Mouse (Mus musculus) hindbrain, embryonic 12.5 days (tissue): ENCODE results near the gene Sf3a3. TPM values are rescaled to one million over a fixed set of nuclear protein-coding genes. Genes with fewer than 3 reads are reported as not detected.
"Not testable (repeated sequence)": the region's sequence is repeated elsewhere in the genome, so short reads cannot be mapped to it uniquely, and the experiment has no call there.

Experiments used
- ATAC-seq: fragments of 200-750 bp; cut with Nextera tagmentation; 2 replicates; pipeline ENCODE4 v1.8.0; 2017; ENCODE audit warnings: moderate TSS enrichment; ENCODE audit not compliant: low FRiP score
- H3K27ac ChIP-seq: fragments of 300-500 bp; sonication (generic); 2 replicates; pipeline ENCODE4 v1.5.1; 2016; ENCODE audit warnings: mild to moderate bottlenecking
- H3K27me3 ChIP-seq: fragments of 300-500 bp; sonication (generic); 2 replicates; pipeline ENCODE4 v1.6.1; 2016; ENCODE audit warnings: mild to moderate bottlenecking
- H3K36me3 ChIP-seq: fragments of 300-500 bp; sonication (generic); 2 replicates; pipeline ENCODE4 v1.6.1; 2016; ENCODE audit warnings: mild to moderate bottlenecking
- H3K4me1 ChIP-seq: fragments of 300-500 bp; sonication (generic); 2 replicates; pipeline ENCODE4 v1.6.1; 2016
- H3K4me2 ChIP-seq: fragments of 300-500 bp; sonication (generic); replicated peaks from 2 replicates; pipeline ENCODE4 v1.6.1; 2016; ENCODE audit warnings: mild to moderate bottlenecking
- H3K4me3 ChIP-seq: fragments of 300-500 bp; sonication (generic); 2 replicates; pipeline ENCODE4 v1.5.1; 2016; ENCODE audit warnings: mild to moderate bottlenecking
- H3K9ac ChIP-seq: fragments of 300-500 bp; sonication (generic); 2 replicates; pipeline ENCODE4 v1.6.1; 2016; ENCODE audit warnings: mild to moderate bottlenecking, moderate library complexity
- H3K9me3 ChIP-seq: fragments of 300-500 bp; sonication (generic); replicated peaks from 2 replicates; pipeline ENCODE4 v1.6.1; 2016; ENCODE audit warnings: mild to moderate bottlenecking
- WGBS: fragments of 180-500 bp; shearing (Covaris S2); methylation state at CpG from one replicate; pipeline ENCODE4 v1.1.7; 2016; 5-methylcytosine and 5-hydroxymethylcytosine counted together
- polyA plus RNA-seq: library from polyadenylated mRNA; unstranded; fragments of >200 nt; fragmentation: Nextera tagmentation; extraction: Ambion mirVana; gene quantifications from 2 replicates; pipeline ENCODE4 v1.2.1, GENCODE M21; 2016

Sf3a3 gene
- polyA plus RNA-seq, 1 experiment from 2014 or later = 164 TPM

DNA sequence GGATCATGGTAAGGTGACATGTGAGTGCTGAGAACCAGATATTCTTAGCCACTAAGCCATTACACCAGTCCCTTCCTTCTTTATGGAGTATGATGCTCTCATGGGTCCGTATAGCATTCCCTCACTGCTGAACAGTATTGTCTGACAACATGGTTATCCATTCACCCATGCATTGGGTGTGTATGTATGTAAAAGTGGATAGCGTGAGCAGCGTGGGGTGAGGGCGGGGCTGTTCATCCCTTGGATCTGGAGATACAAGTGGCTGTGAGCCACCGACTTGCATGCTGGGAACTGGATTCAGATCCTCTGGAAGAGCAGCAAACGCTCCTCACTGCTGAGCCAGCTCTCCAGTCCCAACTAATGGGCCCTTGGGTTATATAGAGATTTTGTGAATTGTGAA is 2.0 kb upstream of the Sf3a3 start:
- Histone ChIP-seq H3K4me1 (peaks cover 36% of the 10 kb centered on the region), H3K9ac (no peak overlapping the region), H3K9me3 (no peaks in the 10 kb centered on the region), H3K27me3 (peaks cover 18% of the 10 kb centered on the region), H3K4me3 (no peak overlapping the region), H3K27ac (no peak overlapping the region), H3K36me3 (peaks cover 14% of the 10 kb centered on the region), H3K4me2 (no peak overlapping the region)
- WGBS = 88% methylated on average over 6 of the region's 6 CpGs
- ATAC-seq = no peak

DNA sequence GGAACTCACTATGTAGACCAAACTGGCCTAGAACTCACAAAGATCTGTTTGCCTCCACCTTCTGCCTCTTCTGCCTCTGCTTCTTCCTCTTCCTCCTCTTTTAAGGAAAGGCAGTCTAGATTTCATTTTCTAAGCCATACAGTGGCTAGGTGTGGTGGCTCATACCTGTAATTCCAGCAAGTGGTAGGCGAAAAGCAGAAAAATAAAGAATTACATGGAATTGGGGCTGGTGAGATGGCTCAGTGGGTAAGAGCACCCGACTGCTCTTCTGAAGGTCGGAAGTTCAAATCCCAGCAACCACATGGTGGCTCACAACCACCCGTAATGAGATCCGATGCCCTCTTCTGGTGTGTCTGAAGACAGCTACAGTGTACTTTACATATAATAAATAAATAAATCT is 726 bp upstream of the Sf3a3 start:
- not testable (repeated sequence) for ATAC-seq, H3K4me2 ChIP-seq, H3K9ac ChIP-seq, H3K4me3 ChIP-seq, H3K27ac ChIP-seq, H3K9me3 ChIP-seq
- Histone ChIP-seq H3K36me3 (peaks cover 26% of the 10 kb centered on the region), H3K27me3 (peaks cover 15% of the 10 kb centered on the region), H3K4me1 (peaks cover 31% of the 10 kb centered on the region)
- WGBS = 72% methylated on average over 5 of the region's 5 CpGs

GRCm38 (mm10) chr4:124719101-124719500 is 4.5 kb downstream of the Sf3a3 start:
- H3K4me1 ChIP-seq = peaks cover 18% of the 10 kb centered on the region
- ATAC-seq = no peak

DNA sequence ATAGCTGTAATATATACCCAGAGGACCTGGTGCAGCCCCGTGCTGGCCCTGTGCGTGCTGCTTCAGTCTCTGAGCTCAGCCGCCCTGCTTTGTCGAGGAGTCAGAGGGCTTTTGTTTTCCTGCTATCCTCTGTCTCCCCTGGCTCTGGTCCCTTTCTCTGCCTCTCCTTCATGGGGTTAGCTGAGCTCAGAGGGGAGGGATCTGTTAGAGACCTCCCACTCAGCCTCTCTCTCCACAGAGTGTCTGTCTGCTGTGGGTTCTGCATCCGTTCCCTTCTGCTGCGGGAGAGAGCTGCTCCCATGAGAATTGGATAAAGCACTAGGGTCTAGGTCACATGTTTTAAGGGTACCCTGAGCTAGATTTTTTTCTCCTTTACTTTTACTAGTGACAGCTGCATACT is 11.5 kb downstream of the Sf3a3 start:
- Histone ChIP-seq H3K9ac (no peak overlapping the region), H3K36me3 (peaks cover 96% of the 10 kb centered on the region), H3K9me3 (no peaks in the 10 kb centered on the region), H3K4me1 (no peaks in the 10 kb centered on the region), H3K4me3 (no peak overlapping the region), H3K4me2 (no peak overlapping the region), H3K27ac (no peak overlapping the region), H3K27me3 (no peaks in the 10 kb centered on the region)
- 85% methylated on average over 6 of the region's 6 CpGs for WGBS
- no peak for ATAC-seq

More at GRCm38 (mm10) chr4:124719101-124719500, 4.5 kb downstream of the Sf3a3 start:
- Histone ChIP-seq H3K9ac (no peak overlapping the region), H3K36me3 (peaks cover 76% of the 10 kb centered on the region), H3K4me3 (no peak overlapping the region), H3K9me3 (no peaks in the 10 kb centered on the region), H3K27me3 (no peaks in the 10 kb centered on the region), H3K4me2 (no peak overlapping the region), H3K27ac (no peak overlapping the region)
- WGBS = 95% methylated on average over 4 of the region's 4 CpGs

DNA sequence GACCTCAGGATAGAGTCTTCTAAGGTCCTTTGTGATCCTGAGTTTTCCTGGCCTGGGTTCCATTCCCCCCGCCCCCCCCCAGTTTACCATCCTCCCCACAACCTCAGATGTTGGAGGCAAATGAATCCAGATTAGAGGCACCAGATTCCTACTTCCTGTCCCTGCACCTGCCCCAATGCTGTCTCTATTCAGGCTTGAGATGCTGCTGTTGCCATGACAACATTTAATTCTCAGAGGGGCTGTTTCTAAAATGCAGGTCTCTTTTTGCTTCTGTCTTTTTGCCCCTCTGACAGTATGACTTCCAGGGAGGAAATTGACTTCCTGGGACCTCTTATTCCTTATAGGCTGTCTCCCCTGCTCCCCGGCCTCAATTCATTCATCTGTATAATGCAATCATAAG is 22.4 kb downstream of the Sf3a3 start:
- Histone ChIP-seq H3K9ac (no peak overlapping the region), H3K4me3 (no peak overlapping the region), H3K4me1 (peaks cover 12% of the 10 kb centered on the region), H3K27me3 (no peaks in the 10 kb centered on the region), H3K36me3 (peaks cover 16% of the 10 kb centered on the region; the same call in 1 of the 2 replicates), H3K9me3 (no peaks in the 10 kb centered on the region), H3K27ac (peak overlapping the region; percentile 57; the same call in 1 of the 2 replicates), H3K4me2 (no peak overlapping the region)
- ATAC-seq = no peak
- WGBS = 81% methylated on average over 2 of the region's 2 CpGs

GRCm38 (mm10) chr4:124737486-124737885 is 22.9 kb downstream of the Sf3a3 start:
- WGBS = 83% methylated on average over 5 of the region's 5 CpGs
- no peaks in the 10 kb centered on the region for H3K27me3 ChIP-seq
- peak overlapping the region; percentile 57; the same call in 1 of the 2 replicates for H3K27ac ChIP-seq

DNA sequence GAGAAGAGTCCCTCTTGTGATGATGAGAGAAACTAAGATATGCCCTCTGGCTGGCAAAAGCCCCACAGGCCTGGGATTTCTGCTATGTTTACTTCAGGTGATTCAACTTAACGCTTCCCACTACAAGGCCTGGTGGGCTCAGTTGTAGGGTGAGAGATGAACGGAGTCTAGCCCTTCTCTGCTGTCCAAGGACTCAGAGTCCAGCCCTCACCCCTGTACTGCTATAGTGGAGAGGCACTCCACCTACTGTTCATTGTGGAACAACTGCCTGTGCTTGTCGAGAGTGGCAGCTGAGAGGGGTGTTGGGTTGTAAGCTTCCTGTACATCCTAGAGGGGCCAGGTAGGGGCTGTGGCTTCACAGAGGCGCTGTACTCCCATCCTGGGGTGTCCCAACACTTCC is 23.4 kb downstream of the Sf3a3 start:
- 61% methylated on average over 4 of the region's 4 CpGs for WGBS
- no peaks in the 10 kb centered on the region for H3K9me3 ChIP-seq
- no peak overlapping the region for H3K27ac ChIP-seq
- H3K4me2 ChIP-seq = no peak overlapping the region
- H3K36me3 ChIP-seq = peaks cover 8% of the 10 kb centered on the region; the same call in 1 of the 2 replicates
- no peak for ATAC-seq
- peaks cover 17% of the 10 kb centered on the region for H3K4me1 ChIP-seq
- no peaks in the 10 kb centered on the region for H3K27me3 ChIP-seq
- H3K9ac ChIP-seq = no peak overlapping the region
- H3K4me3 ChIP-seq = no peak overlapping the region

More at GRCm38 (mm10) chr4:124737486-124737885, 22.9 kb downstream of the Sf3a3 start:
- no peak for ATAC-seq
- Histone ChIP-seq H3K4me1 (peaks cover 17% of the 10 kb centered on the region), H3K9me3 (no peaks in the 10 kb centered on the region), H3K4me2 (no peak overlapping the region), H3K4me3 (no peak overlapping the region), H3K9ac (no peak overlapping the region), H3K36me3 (peaks cover 12% of the 10 kb centered on the region; the same call in 1 of the 2 replicates)

DNA sequence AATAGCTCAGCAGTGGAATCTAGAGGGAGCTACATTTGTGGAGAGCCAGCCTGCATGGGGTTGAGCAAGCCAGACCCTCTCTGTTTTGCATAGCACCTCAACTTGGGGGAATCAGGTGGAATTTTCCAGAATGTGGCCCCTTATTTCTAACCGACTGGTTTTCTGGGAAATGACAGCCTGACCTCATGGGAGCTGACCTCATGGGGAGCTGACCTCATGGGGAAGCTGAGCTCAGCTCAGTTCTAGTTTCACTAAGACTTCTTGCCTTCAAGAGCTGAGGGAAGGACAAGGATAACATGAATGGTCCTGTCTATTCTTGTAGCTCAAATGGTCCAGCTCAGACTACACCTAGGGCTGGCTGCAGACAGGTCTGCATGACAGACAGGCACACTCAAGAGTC is 24.2 kb downstream of the Sf3a3 start:
- 66% methylated on average over 1 of the region's 1 CpGs for WGBS
- Histone ChIP-seq H3K4me1 (peaks cover 17% of the 10 kb centered on the region), H3K4me3 (no peak overlapping the region), H3K4me2 (no peak overlapping the region), H3K9me3 (no peaks in the 10 kb centered on the region), H3K36me3 (peaks cover under 1% of the 10 kb centered on the region; the same call in 1 of the 2 replicates), H3K27ac (no peak overlapping the region), H3K9ac (no peak overlapping the region), H3K27me3 (no peaks in the 10 kb centered on the region)
- ATAC-seq = no peak

DNA sequence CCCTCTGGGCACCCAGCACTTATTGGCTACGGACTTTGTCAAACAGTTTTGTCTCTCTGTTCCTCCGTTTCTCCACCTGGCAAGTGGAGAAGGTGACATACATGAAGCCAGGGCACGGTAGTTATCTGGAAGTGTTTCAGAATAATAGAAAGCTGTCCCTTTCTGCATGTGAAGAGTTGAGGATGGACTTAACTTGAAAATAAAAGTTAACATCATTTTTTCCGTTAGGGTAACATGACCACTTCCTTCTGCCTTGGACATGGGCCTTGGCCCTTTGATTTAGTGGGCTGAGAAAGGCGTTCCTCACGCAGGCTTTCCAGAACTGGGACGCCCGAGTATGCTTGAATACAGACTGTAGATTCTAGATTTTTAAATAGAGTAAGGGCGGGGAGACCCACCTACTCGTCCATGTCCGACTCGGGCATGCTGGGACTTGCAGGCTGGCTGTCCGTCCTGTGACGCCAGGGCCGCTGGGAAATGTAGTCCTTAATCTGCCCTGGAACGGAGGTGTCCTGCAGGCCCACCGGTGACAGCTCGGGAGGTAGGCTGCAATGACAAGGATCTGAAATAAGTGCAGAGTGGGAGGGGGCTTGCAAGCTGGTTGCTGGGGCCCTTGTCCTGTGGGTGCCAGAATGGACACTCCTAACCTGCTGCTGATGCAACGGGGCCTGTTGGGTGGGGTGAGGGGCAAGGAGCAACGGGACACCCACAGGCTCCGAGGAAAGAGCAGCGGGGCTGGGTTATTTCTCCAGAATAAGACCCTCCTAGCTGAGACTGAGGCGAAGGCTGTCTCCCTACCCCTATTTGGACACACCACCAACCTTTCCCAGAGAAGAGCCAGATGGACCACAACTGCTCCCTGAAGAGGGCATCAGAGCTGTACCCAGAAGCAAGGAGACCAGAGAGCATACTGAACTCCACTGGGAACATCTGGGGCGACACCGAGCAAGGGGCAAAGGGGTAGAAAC is 27.1 kb downstream of the Sf3a3 start, which contains the start of gene Inpp5b:
Inpp5b (plus strand) TSS at position 475 of the 968 bp plus-strand sequence.
- H3K9ac ChIP-seq = peak within 1 kb of the TSS; percentile 69
- peaks cover 6% of the 10 kb centered on the region; the same call in 1 of the 2 replicates for H3K36me3 ChIP-seq
- peak within 1 kb of the TSS; percentile 58 for H3K4me3 ChIP-seq
- H3K4me2 ChIP-seq = peak within 1 kb of the TSS; percentile 78
- peaks cover 17% of the 10 kb centered on the region for H3K4me1 ChIP-seq
- no peaks in the 10 kb centered on the region for H3K9me3 ChIP-seq
- WGBS = 19% methylated on average over 25 of the region's 25 CpGs
- no peaks in the 10 kb centered on the region for H3K27me3 ChIP-seq
- ATAC-seq = peak; percentile 88
- no peak within 1 kb of the TSS for H3K27ac ChIP-seq

GRCm38 (mm10) chr4:124742839-124743238 is 28.3 kb downstream of the Sf3a3 start:
- Histone ChIP-seq H3K9ac (no peak overlapping the region), H3K27me3 (no peaks in the 10 kb centered on the region)
- WGBS = 87% methylated on average over 11 of the region's 11 CpGs

DNA sequence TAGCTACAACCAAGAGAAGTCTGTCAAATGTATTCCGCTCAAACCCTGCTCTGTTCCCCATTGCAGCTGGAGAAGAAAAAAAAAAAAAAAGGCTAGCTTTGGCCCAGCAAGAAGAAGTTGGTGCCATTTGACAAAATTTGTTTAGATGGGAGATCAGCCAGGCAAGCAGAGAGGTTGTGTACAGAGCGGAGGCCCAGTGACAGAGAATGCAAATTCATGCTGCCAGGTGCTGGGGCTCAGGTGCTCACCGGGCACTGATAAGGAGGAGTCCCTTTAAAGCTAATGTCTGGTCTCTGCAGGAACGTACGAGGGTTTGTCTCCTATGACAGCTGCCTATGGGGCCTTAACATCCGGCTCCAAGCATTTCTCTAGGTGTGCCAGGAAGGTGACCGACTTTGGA is 32.0 kb downstream of the Sf3a3 start:
- Histone ChIP-seq H3K4me1 (peaks cover 13% of the 10 kb centered on the region), H3K4me3 (no peak overlapping the region), H3K9me3 (no peaks in the 10 kb centered on the region), H3K9ac (no peak overlapping the region), H3K4me2 (no peak overlapping the region), H3K36me3 (peaks cover 6% of the 10 kb centered on the region; the same call in 1 of the 2 replicates), H3K27ac (no peak overlapping the region), H3K27me3 (peaks cover 10% of the 10 kb centered on the region)
- 77% methylated on average over 7 of the region's 7 CpGs for WGBS
- ATAC-seq = no peak

More at GRCm38 (mm10) chr4:124742839-124743238, 28.3 kb downstream of the Sf3a3 start:
- Histone ChIP-seq H3K4me3 (no peak overlapping the region), H3K9me3 (no peaks in the 10 kb centered on the region), H3K4me2 (no peak overlapping the region), H3K36me3 (peaks cover 6% of the 10 kb centered on the region; the same call in 1 of the 2 replicates), H3K4me1 (peaks cover 11% of the 10 kb centered on the region), H3K27ac (no peak overlapping the region)
- no peak for ATAC-seq

DNA sequence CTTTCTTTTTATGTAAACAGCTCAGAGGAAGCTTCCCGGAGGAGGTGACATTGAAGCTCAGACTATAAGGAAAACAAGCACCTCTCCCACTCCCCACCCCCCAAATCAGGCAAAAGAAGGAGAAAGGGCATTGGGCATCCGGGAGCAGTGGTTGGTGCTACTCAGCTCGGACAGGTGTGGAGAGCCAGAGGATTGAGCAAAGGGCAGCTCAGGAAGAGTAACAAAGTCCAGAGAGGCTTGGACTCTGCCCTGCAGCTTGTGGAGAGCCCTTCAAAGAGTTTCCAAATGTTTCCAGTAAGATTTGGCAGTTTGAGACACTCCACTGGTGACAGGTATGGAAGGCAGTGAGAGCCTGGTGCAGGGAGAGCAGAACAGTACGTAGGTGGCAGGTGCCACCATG is 33.3 kb downstream of the Sf3a3 start:
- H3K4me2 ChIP-seq = no peak overlapping the region
- no peak overlapping the region for H3K4me3 ChIP-seq
- H3K4me1 ChIP-seq = peaks cover 16% of the 10 kb centered on the region
- peaks cover 6% of the 10 kb centered on the region; the same call in 1 of the 2 replicates for H3K36me3 ChIP-seq
- ATAC-seq = no peak
- H3K9ac ChIP-seq = no peak overlapping the region
- 61% methylated on average over 4 of the region's 4 CpGs for WGBS
- H3K27me3 ChIP-seq = peaks cover 10% of the 10 kb centered on the region
- H3K27ac ChIP-seq = no peak overlapping the region
- H3K9me3 ChIP-seq = no peaks in the 10 kb centered on the region
